Mouse (Mus musculus) heart, postnatal 0 days (tissue): ENCODE results near the gene 4930442H23Rik. TPM values are rescaled to one million over a fixed set of nuclear protein-coding genes. Genes with fewer than 3 reads are reported as not detected.

ENCODE experiments used
- ATAC-seq: fragments of 200-750 bp; cut with Nextera tagmentation; 2 replicates; pipeline ENCODE4 v1.8.0; 2017; ENCODE audit warnings: low read depth, moderate number of reproducible peaks, moderate library complexity; ENCODE audit not compliant: insufficient read depth
- DNase-seq: peaks from one replicate; pipeline ENCODE4 v3.0.0-alpha.2; 2016; ENCODE audit warnings: low spot score
- H3K27ac ChIP-seq: fragments of 300-500 bp; sonication (generic); 2 replicates; pipeline ENCODE4 v1.5.1; 2014; ENCODE audit warnings: low read depth, mild to moderate bottlenecking
- H3K27me3 ChIP-seq: fragments of 300-500 bp; sonication (generic); 2 replicates; pipeline ENCODE4 v1.6.1; 2014; ENCODE audit warnings: low read length, mixed read lengths; ENCODE audit not compliant: control insufficient read depth, insufficient read depth
- H3K36me3 ChIP-seq: fragments of 300-500 bp; sonication (generic); replicated peaks from 2 replicates; pipeline ENCODE4 v1.6.1; 2014; ENCODE audit warnings: low read length, mixed read lengths; ENCODE audit not compliant: control insufficient read depth, insufficient read depth
- H3K4me1 ChIP-seq: fragments of 300-500 bp; sonication (generic); 2 replicates; pipeline ENCODE4 v1.6.1; 2014; ENCODE audit warnings: antibody characterized with exemption; ENCODE audit not compliant: control insufficient read depth, insufficient read depth
- H3K4me2 ChIP-seq: fragments of 300-500 bp; sonication (generic); 2 replicates; pipeline ENCODE4 v1.6.1; 2014; ENCODE audit warnings: low read depth, mild to moderate bottlenecking, low read length, moderate library complexity
- H3K4me3 ChIP-seq: fragments of 300-500 bp; sonication (generic); 2 replicates; pipeline ENCODE4 v1.5.1; 2014; ENCODE audit warnings: low read depth, low read length
- H3K9ac ChIP-seq: fragments of 300-500 bp; sonication (generic); replicated peaks from 2 replicates; pipeline ENCODE4 v1.6.1; 2014; ENCODE audit warnings: low read depth, low read length, mixed read lengths
- H3K9me3 ChIP-seq: fragments of 300-500 bp; sonication (generic); replicated peaks from 2 replicates; pipeline ENCODE4 v1.6.1; 2016; ENCODE audit warnings: low read length; ENCODE audit not compliant: control insufficient read depth
- CTCF ChIP-seq: IDR thresholded peaks from 2 replicates; pipeline ENCODE4 v1.5.1; 2016; ENCODE audit warnings: antibody characterized with exemption, control low read depth, low read depth
- EP300 ChIP-seq: IDR thresholded peaks from 2 replicates; pipeline ENCODE4 v1.6.1; 2016; ENCODE audit warnings: antibody characterized with exemption, low read depth
- WGBS: fragments of 180-500 bp; shearing (Covaris S2); extraction: QIAGEN DNeasy Blood & Tissue Kit; methylation state at CpG from one replicate; pipeline ENCODE4 v1.1.7; 2014; 5-methylcytosine and 5-hydroxymethylcytosine counted together
- polyA plus RNA-seq: library from polyadenylated mRNA; unstranded; fragments of >200 nt; fragmentation: Nextera tagmentation; extraction: Ambion mirVana; gene quantifications from 2 replicates; pipeline ENCODE4 v1.2.1, GENCODE M21; 2015
- total RNA-seq: library from RNA; depleted of rRNA; stranded (reverse); fragments of >200 nt; gene quantifications from 2 replicates; pipeline ENCODE4 v1.2.3, GENCODE M21; 2014; ENCODE audit warnings: low replicate concordance

The 4930442H23Rik gene
- total and polyA plus RNA-seq, 2 experiments from 2014 or later = 0.12 TPM; not detected in 1

DNA sequence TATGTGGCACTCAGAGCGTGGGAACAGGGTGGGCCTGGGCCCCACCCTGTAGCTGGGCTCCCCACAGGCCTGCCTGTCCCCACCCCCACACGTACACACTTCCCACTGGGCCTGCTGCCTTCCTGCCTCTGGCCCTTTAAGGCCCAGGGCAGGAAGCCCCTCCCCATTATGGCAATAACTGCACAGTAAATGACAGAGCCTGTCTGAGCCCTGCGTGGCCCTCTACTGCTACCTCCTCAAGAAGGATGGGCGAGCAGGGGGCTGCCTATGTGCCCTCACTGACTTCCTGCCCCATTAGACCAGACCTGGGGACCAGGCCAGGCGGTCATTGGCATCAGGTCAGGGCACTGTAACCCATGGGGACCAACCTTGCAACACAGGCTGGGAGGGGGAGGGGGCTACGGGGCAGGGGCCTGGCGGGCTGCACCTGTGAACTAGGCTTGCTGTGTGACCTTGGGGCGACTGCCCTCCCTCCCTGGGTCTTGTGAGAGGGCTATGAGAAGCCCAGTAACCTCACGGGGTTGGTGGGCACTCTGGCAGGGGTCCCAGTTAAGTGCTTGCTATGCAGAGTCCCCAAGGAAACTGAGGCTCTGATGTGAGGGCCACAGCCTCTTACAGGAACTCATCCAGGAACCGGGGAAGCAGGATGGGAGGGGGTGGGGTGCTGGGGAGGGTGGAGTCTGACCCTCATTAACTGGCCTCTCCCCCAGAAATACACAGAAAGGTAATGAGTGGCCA is 42.8 kb downstream of the 4930442H23Rik start:
- 32% methylated on average over 10 of the region's 10 CpGs for WGBS
- peak; percentile 30 for DNase-seq
- TF ChIP-seq EP300 (no peak), CTCF (no peak)
- Histone ChIP-seq H3K9me3 (no peaks in the 10 kb centered on the region), H3K36me3 (peaks cover 28% of the 10 kb centered on the region), H3K4me2 (peak overlapping the region; percentile 92), H3K27ac (peak overlapping the region; percentile 92), H3K9ac (peak overlapping the region; percentile 50), H3K4me1 (peaks cover 47% of the 10 kb centered on the region), H3K27me3 (no peaks in the 10 kb centered on the region), H3K4me3 (peak overlapping the region; percentile 74)
- ATAC-seq = no peak

DNA sequence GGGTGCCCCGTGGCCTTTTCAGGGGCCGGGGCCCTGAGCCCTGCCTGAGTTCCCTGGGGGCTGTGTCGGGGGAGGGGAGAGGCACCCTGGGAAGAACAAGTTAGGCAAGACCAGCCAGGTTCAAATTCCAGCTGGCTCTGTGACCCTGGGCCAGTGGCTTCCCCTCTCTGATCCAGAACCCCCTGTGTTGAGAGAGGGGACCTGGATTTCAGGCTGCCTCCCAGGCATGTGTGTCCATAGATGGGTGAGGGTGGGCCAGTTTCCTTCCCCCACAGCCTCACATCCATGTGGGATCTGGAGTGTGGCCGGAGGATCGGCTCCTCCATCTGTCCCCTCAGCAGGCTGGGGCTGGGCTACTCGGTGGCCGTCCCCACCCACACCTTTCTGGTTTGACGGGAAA is 43.6 kb downstream of the 4930442H23Rik start:
- WGBS = 39% methylated on average over 8 of the region's 8 CpGs
- Histone ChIP-seq H3K4me2 (peak overlapping the region; percentile 92), H3K4me3 (peak overlapping the region; percentile 74), H3K9ac (peak overlapping the region; percentile 80), H3K9me3 (no peaks in the 10 kb centered on the region), H3K27me3 (no peaks in the 10 kb centered on the region), H3K27ac (peak overlapping the region; percentile 92), H3K36me3 (peaks cover 19% of the 10 kb centered on the region), H3K4me1 (peaks cover 53% of the 10 kb centered on the region)
- ATAC-seq (no peak), DNase-seq (no peak)
- no peak for TF ChIP-seq CTCF
- no peak for TF ChIP-seq EP300

DNA sequence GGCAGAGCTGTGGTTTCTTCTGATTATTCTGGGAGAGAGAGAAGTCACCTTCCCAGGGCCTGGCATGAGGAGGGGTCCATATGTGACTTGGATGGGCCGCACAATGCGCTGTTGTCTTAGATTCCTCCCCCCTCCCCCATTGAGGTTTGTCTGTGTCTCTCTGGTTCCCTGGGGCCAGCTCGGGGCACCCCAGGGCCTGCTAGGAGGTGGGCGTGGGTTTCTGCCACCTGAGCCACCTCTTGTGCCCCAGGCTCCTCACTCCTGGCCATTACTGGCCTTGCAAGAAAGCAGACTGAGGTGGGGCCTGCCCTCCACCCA is 44.2 kb downstream of the 4930442H23Rik start:
- peak overlapping the region; percentile 80 for H3K9ac ChIP-seq
- H3K4me3 ChIP-seq = peak overlapping the region; percentile 74
- no peaks in the 10 kb centered on the region for H3K9me3 ChIP-seq
- DNase-seq (no peak), ATAC-seq (no peak)
- H3K4me1 ChIP-seq = peaks cover 55% of the 10 kb centered on the region
- TF ChIP-seq EP300 (no peak), CTCF (no peak)
- H3K27ac ChIP-seq = peak overlapping the region; percentile 92; the same call in 1 of the 2 replicates
- peak overlapping the region; percentile 92 for H3K4me2 ChIP-seq
- no peaks in the 10 kb centered on the region for H3K27me3 ChIP-seq
- 83% methylated on average over 4 of the region's 4 CpGs for WGBS
- H3K36me3 ChIP-seq = peaks cover 14% of the 10 kb centered on the region

DNA sequence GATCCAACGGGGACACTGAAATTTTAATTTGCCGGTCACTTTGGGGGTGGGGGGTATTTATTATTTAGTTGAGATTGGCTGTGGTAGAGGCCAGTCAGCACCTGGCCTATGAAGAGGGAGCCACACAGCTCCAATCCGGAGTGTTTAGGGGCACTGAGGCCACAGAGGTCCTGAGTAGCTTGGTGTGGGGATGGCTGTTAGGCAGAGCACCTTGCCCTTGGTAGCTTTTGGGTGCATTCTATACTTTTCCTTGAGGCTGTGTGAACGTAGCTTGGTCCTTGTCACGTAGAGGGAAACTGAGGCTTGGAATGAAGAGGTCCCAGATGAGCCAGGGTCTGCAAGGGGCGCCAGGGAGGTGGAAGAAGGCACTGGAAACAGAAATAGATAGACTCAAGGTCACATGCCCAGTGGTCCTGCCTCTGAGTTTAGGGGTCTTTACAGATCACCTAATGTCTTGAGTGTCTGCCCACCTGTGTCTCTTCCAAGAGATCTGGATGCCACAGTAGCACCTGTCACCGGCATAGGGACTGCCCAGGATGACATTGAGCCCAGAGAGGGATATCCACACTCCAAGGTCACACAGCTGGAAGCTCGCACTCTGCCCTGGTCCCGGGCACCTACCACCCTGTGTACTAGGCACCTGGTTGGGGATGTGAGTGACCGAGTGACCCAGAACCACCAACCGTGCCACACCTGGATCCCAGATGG is 44.7 kb downstream of the 4930442H23Rik start:
- H3K4me1 ChIP-seq = peaks cover 55% of the 10 kb centered on the region
- WGBS = 50% methylated on average over 11 of the region's 11 CpGs
- ATAC-seq (no peak), DNase-seq (peak; percentile 17)
- H3K9ac ChIP-seq = peak overlapping the region; percentile 80
- peak overlapping the region; percentile 74 for H3K4me3 ChIP-seq
- no peaks in the 10 kb centered on the region for H3K27me3 ChIP-seq
- TF ChIP-seq EP300 (no peak), CTCF (no peak)
- H3K36me3 ChIP-seq = peaks cover 9% of the 10 kb centered on the region
- no peaks in the 10 kb centered on the region for H3K9me3 ChIP-seq
- peak overlapping the region; percentile 92 for H3K27ac ChIP-seq
- H3K4me2 ChIP-seq = peak overlapping the region; percentile 92

DNA sequence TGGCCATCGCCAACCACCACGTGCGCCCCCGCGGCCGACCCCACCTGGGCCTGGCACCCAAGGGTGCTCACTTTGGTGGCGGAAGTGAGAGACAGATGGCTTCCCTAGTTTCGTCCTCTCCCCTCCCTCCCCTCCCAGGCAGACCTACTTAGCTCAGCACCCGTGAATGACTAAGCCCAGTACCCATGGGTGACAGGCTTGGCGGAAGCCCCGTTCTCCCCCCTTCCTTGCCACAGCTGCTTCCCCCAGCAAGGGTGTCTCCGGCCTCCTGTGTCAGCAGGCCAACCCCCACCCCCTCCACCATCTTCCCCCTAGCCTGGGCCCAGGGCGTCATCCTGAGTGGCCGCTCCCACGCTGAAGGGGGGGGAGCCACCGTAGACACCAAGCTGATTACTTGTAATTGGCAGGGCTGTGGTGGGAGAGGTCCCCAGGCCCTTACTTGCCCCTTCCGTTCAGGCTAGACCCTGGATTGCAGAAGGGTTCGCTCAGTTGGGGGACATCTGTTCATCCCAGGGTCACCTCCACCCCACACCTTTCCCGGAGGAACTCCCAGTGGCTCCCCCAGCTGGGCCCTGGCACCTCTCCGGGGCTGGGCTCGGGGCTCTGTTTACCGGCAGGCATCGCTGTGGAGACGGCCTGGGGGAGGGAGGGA is 45.4 kb downstream of the 4930442H23Rik start:
- ATAC-seq (peak; percentile 1; the same call in 1 of the 2 replicates), DNase-seq (peak; percentile 54)
- peaks cover 55% of the 10 kb centered on the region for H3K4me1 ChIP-seq
- H3K9me3 ChIP-seq = no peaks in the 10 kb centered on the region
- H3K27me3 ChIP-seq = no peaks in the 10 kb centered on the region
- H3K36me3 ChIP-seq = 0 out of 2 replicates have a peak, but pooled peaks cover 3% of the 10 kb centered on the region
- peak overlapping the region; percentile 80 for H3K9ac ChIP-seq
- TF ChIP-seq CTCF (no peak), EP300 (peak; percentile 38; the same call in 1 of the 2 replicates)
- 2% methylated on average over 19 of the region's 24 CpGs for WGBS
- H3K4me2 ChIP-seq = peak overlapping the region; percentile 92
- H3K4me3 ChIP-seq = peak overlapping the region; percentile 74
- H3K27ac ChIP-seq = peak overlapping the region; percentile 92
